Mouse (Mus musculus): ENCODE results near the gene Pms2.

DNA sequence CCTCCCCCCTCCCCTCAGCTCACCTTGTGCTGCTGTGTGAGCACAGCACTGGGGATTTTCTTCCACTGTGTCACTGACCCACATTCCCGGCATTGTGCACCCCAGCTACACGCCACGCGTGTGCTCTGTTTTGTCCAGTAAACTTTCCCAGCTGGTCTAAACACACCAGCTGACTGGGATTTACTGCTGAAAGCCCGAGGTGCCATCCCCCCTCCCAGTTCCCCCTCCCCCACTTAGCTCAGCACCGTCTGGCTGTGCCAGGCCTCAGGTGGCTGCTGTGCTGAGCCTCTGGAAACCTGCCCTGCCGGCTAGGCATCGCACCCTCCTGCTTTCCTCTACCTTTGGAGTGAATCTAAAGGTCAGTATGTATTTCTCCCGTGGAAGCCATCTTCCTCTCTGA, 71.1 kb downstream of the Pms2 start:
- TF ChIP-seq EP300 (IDR thresholded peaks at IDR 0.05; ENCODE audit: low read depth in 1 of 2, low read length in 2 of 2): no peak
- no peak for TF ChIP-seq POLR2A (IDR thresholded peaks at IDR 0.05; ENCODE audit: control insufficient read depth in 1 of 2, insufficient read depth in 1 of 2, low read depth in 1 of 2, low read length in 2 of 2, poor library complexity in 1 of 2)
- TF ChIP-seq CTCF (IDR thresholded peaks at IDR 0.05 in 2 of 3, conservative IDR thresholded peaks at IDR 0.05 in 1 of 3; ENCODE audit: control insufficient read depth in 1 of 3, insufficient read depth in 1 of 3, low read depth in 2 of 3, low read length in 3 of 3, poor library complexity in 1 of 3, severe bottlenecking in 1 of 3): no peak
- TF ChIP-seq NRF1 (IDR thresholded peaks at IDR 0.05; ENCODE audit: insufficient read depth, low read depth, low read length, poor library complexity, severe bottlenecking): no peak
- TF ChIP-seq USF1 (IDR thresholded peaks at IDR 0.05; ENCODE audit: low read depth, low read length): no peak
- TF ChIP-seq ZKSCAN1 (IDR thresholded peaks at IDR 0.05; ENCODE audit: low read depth, low read length): no peak
- no peak for TF ChIP-seq ZC3H11A (IDR thresholded peaks at IDR 0.05; ENCODE audit: low read depth, low read length)
- no peak for TF ChIP-seq ETS1 (IDR thresholded peaks at IDR 0.05; ENCODE audit: low read depth, low read length)
